Mouse (Mus musculus) small intestine, adult 2 months (tissue): ENCODE measurements around the gene Lrch1.

Source experiments
- CTCF ChIP-seq: fragments of 200-500 bp; IDR thresholded peaks from 2 replicates; pipeline ENCODE4 v1.5.1; 2012; ENCODE audit warnings: low read depth, mild to moderate bottlenecking, control low read depth, inconsistent platforms, low read length, moderate library complexity, mixed read lengths; ENCODE audit not compliant: insufficient replicate concordance, insufficient read length; ENCODE audit errors: extremely low read depth
- POLR2A ChIP-seq: fragments of 200-500 bp; IDR thresholded peaks from 2 replicates; pipeline ENCODE4 v1.6.1; 2012; ENCODE audit warnings: low read depth, mild to moderate bottlenecking, control low read depth, inconsistent platforms, low read length, moderate library complexity

GRCm38 (mm10) chr14:74919132-74919531 lies 28.5 kb downstream of the Lrch1 start:
- TF ChIP-seq CTCF (no peak), POLR2A (no peak)
